Mouse (Mus musculus) ES-E14 (cell line): Measurements from ENCODE around the gene Smim14. TPM values are rescaled to one million over a fixed set of nuclear protein-coding genes. Genes with fewer than 3 reads are reported as not detected.

Experiments
- DNase-seq: peaks from one replicate; pipeline ENCODE4 v3.0.0-alpha.2; 2013; ENCODE audit warnings: low read depth, low spot score
- H3K27ac ChIP-seq: 2 replicates; pipeline ENCODE4 v1.5.1; 2012; ENCODE audit warnings: low read depth, mild to moderate bottlenecking, low read length, moderate library complexity, mixed read lengths; ENCODE audit not compliant: poor library complexity, insufficient read depth, severe bottlenecking
- H3K36me3 ChIP-seq: 2 replicates; pipeline ENCODE4 v1.6.1; 2012; ENCODE audit warnings: mild to moderate bottlenecking, low read length, moderate library complexity, mixed read lengths; ENCODE audit not compliant: control insufficient read depth, poor library complexity, insufficient read depth, severe bottlenecking
- H3K4me1 ChIP-seq, 2 experiments: fragments of 150-350 bp in 1 of 2; sonication (generic) in 1 of 2; 2 replicates each; pipeline ENCODE4 v1.6.1; 2012; ENCODE audit warnings: low read length in 2 of 2, mild to moderate bottlenecking in 1 of 2, mixed read lengths in 1 of 2; ENCODE audit not compliant: control insufficient read depth in 2 of 2, insufficient read depth in 2 of 2, poor library complexity in 1 of 2
- H3K4me3 ChIP-seq, 2 experiments: fragments of 150-350 bp in 1 of 2; sonication (generic) in 1 of 2; 2 replicates each; pipeline ENCODE4 v1.5.1; 2012; ENCODE audit warnings: low read length in 2 of 2, low read depth in 1 of 2, mild to moderate bottlenecking in 1 of 2, mixed read lengths in 1 of 2; ENCODE audit not compliant: insufficient read depth in 1 of 2, poor library complexity in 1 of 2, severe bottlenecking in 1 of 2
- H3K9ac ChIP-seq: 2 replicates; pipeline ENCODE4 v1.6.1; 2012; ENCODE audit warnings: low read depth, mild to moderate bottlenecking, low read length, mixed read lengths; ENCODE audit not compliant: poor library complexity, insufficient read depth, severe bottlenecking
- H3K9me3 ChIP-seq: fragments of 150-350 bp; sonication (generic); 2 replicates; pipeline ENCODE4 v1.6.1; 2012; ENCODE audit warnings: low read depth, mild to moderate bottlenecking, low read length; ENCODE audit not compliant: control insufficient read depth, insufficient read depth
- CHD2 ChIP-seq: IDR thresholded peaks from 2 replicates; pipeline ENCODE4 v1.6.1; 2014; ENCODE audit warnings: mild to moderate bottlenecking, low read depth, low read length, inconsistent platforms
- HCFC1 ChIP-seq: IDR thresholded peaks from 2 replicates; pipeline ENCODE4 v1.6.1; 2012; ENCODE audit warnings: low read length, inconsistent platforms, borderline replicate concordance; ENCODE audit not compliant: insufficient read depth
- MAFK ChIP-seq: IDR thresholded peaks from 2 replicates; pipeline ENCODE4 v1.6.1; 2014; ENCODE audit warnings: mild to moderate bottlenecking, low read depth, low read length, inconsistent platforms; ENCODE audit not compliant: insufficient read depth
- ZC3H11A ChIP-seq: IDR thresholded peaks from 2 replicates; pipeline ENCODE4 v1.6.1; 2012; ENCODE audit warnings: low read depth, mild to moderate bottlenecking, inconsistent platforms, low read length, borderline replicate concordance
- ZNF384 ChIP-seq: IDR thresholded peaks from 2 replicates; pipeline ENCODE4 v1.6.1; 2012; ENCODE audit warnings: low read depth, low read length, inconsistent platforms
- in situ Hi-C, 2 experiments: fragments of 600-800 bp; cut with MboI; formaldehyde crosslinking; loops; one replicate each; pipeline ENCODE4 v1.15.1; 2025; ENCODE audit warnings: low sequenced_read_pairs in 2 of 2, inconsistent platforms in 1 of 2; ENCODE audit not compliant: unreplicated experiment in 2 of 2
- total RNA-seq: library from RNA; depleted of rRNA; stranded (reverse); fragments of 300-350 nt; gene quantifications from 2 replicates; pipeline ENCODE4 v1.2.3, GENCODE M21; 2012

Gene Smim14
- total RNA-seq, 1 experiment = 23.5 TPM

DNA sequence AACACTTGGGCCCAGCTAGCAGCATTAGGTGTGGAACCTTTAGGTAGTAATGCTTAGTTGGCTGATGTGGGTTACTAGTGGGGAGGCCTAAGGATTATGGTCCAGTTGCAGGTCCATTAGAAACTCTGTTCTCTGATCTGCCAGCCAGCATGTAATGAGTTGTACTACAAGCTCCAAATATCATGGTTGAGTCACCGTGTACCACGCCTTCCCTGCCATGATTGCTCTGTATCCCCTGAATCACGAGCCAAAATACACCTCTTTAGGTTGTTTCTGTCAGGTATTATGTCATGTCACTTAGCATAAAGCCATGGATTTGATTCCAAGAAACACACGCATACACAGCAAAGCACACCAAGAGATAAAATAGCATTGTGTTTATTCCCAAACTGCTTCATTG lies 12.2 kb downstream of the Smim14 start:
- DNase-seq = no peak
- Histone ChIP-seq H3K27ac (peak overlapping the region; percentile 70), H3K4me3 (no peak overlapping the region), H3K36me3 (no peaks in the 10 kb centered on the region), H3K9ac (no peak overlapping the region), H3K4me1 (peaks cover 11 to 16% of the 10 kb centered on the region in 2 experiments; a peak in 3 of 4 replicates), H3K9me3 (no peaks in the 10 kb centered on the region)
- in situ Hi-C loops = no loop called here
- no peak for TF ChIP-seq ZNF384
- no peak for TF ChIP-seq MAFK
- no peak for TF ChIP-seq HCFC1
- TF ChIP-seq ZC3H11A = no peak

DNA sequence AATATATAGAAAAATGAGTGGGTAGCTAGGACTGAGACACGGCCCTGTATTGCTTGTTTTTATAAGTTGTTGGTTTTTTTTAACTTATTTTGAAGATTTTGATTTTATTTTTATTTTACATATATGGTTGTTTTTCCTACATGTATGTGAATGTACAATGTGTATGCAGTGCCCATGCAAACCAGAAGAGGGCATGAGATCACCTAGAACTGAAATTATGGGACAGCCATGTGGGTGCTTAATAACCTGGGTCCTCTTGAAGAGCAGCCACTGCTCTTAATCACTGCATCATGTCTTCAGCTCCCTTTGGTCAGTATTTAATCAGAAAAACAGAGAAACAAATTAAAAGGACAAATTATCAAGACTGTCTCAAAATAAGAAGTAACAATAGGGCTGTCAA lies 15.2 kb downstream of the Smim14 start:
- peaks cover 5 to 11% of the 10 kb centered on the region in 2 experiments; a peak in 3 of 4 replicates for H3K4me1 ChIP-seq

DNA sequence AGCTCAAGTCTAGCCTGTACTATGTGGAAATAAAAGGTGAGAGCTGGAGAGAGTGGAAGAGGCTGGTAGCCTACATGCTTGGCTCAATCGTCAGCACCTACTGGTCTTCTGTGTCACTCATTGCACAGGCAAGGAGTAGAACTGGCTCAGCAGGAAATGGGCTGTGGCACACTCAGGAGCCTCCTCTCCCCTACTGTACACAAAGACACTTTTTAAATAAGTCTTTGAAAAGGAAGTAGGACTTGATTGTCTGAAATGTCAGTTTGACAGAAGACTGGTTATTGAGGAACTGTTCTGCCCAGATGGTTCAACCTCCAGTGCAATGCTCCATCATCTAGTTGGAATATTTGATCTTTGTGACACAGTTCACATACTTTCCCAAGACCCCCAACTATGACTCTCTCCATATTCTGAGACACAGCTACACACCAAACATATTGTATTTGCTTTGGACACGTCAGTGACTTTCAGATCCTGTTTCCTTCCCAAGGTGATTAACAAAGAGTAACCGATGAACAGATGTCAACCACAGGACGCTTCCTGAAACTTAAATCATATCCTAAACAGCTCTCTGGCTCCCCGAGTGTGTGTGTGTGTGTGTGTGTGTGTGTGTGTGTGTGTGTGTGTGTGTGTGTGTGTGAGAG lies 22.2 kb downstream of the Smim14 start:
- in situ Hi-C loops = no loop called here
- Histone ChIP-seq H3K9ac (no peak overlapping the region), H3K4me1 (no peaks in the 10 kb centered on the region), H3K4me3 (no peak overlapping the region), H3K36me3 (no peaks in the 10 kb centered on the region), H3K27ac (no peak overlapping the region), H3K9me3 (no peaks in the 10 kb centered on the region)
- no peak for TF ChIP-seq MAFK
- no peak for TF ChIP-seq HCFC1
- no peak for TF ChIP-seq CHD2
- no peak for TF ChIP-seq ZNF384
- no peak for TF ChIP-seq ZC3H11A
- no peak for DNase-seq

More for the DNA sequence above, 15.2 kb downstream of the Smim14 start:
- Histone ChIP-seq H3K36me3 (no peaks in the 10 kb centered on the region), H3K9me3 (no peaks in the 10 kb centered on the region), H3K4me3 (no peak overlapping the region), H3K27ac (no peak overlapping the region), H3K9ac (no peak overlapping the region)
- in situ Hi-C loops = no loop called here
- DNase-seq = no peak
- no peak for TF ChIP-seq HCFC1

DNA sequence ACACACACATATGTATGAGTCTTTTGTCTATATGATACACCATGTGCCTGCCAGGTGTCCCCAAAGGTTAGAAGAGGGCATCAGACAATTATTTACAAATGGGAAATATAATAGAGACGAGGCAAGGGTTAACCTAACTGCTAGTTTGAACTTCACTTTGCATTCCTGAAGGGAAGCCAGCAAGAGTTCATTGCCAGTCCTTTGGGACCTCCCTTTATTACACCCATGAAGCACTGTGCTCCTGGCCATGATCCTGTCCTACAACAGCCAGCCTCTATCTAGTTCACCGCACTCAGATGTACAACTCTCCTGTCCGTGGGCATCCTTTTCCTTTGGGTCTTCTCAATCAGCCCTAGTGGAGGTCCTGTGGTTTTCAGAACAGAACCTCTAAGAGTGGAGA lies 23.5 kb downstream of the Smim14 start:
- H3K4me1 ChIP-seq = no peaks in the 10 kb centered on the region
- no peaks in the 10 kb centered on the region for H3K36me3 ChIP-seq
- no peak overlapping the region for H3K27ac ChIP-seq
- in situ Hi-C loops = no loop called here
- H3K9ac ChIP-seq = no peak overlapping the region
- no peak for DNase-seq
- H3K9me3 ChIP-seq = no peaks in the 10 kb centered on the region
- no peak overlapping the region for H3K4me3 ChIP-seq
- no peak for TF ChIP-seq ZC3H11A

DNA sequence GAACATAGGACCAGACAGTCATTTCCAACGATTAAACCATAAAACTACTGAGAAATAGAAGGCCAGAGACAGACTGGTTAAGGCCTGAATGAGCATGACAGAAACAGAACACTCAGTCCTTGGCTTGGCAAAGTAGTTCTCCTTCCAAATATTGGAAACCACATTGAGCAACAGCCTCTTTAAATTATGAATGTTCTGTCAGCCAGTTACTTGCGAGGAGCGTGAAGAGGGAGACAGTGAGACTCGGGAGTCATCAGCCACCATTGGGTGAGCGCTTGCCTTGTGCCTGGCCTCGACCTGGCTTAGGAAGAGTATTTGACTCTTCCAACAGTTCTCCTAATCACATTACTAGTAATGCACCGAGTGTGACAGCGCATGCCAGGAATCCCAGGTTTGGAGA lies 28.6 kb downstream of the Smim14 start:
- H3K9me3 ChIP-seq = no peaks in the 10 kb centered on the region
- H3K27ac ChIP-seq = no peak overlapping the region
- H3K9ac ChIP-seq = no peak overlapping the region
- no peak overlapping the region for H3K4me3 ChIP-seq
- in situ Hi-C loops = no loop called here
- no peak for DNase-seq
- H3K4me1 ChIP-seq = peaks cover 2 to 4% of the 10 kb centered on the region in 2 experiments; a peak in 1 of 4 replicates
- H3K36me3 ChIP-seq = no peaks in the 10 kb centered on the region
- TF ChIP-seq CHD2 (no peak), ZNF384 (no peak), ZC3H11A (no peak), MAFK (no peak), HCFC1 (no peak)
